Mouse (Mus musculus): ENCODE data around the gene Olfr549. TPM values are rescaled to one million over a fixed set of nuclear protein-coding genes. Genes with fewer than 3 reads are reported as not detected.

Gene Olfr549
- polyA plus RNA-seq (2012; rRNA removed) = not detected in 2 replicates

DNA sequence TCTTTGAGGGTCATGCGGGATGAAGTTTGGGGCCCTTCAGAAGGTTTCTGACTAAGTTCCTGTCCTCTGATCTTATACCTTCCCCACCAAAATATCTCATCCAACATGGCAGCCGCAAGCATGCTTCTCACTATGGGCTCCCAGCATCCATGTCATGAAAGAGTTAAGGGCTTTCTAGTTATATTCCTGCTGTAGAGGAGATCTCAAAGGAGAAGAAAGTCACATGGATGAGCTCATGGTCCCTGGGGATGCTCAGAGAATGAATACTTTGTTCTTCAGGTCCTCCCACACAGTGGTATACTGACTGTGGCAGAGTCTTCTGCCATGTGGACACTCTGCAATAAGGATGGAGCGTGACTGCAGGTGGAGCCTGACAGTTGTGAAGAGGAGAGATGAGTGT is at the start of gene Olfr549:
TSS of gene Olfr549 (plus strand) at position 301 of the 400 bp plus-strand sequence.

DNA sequence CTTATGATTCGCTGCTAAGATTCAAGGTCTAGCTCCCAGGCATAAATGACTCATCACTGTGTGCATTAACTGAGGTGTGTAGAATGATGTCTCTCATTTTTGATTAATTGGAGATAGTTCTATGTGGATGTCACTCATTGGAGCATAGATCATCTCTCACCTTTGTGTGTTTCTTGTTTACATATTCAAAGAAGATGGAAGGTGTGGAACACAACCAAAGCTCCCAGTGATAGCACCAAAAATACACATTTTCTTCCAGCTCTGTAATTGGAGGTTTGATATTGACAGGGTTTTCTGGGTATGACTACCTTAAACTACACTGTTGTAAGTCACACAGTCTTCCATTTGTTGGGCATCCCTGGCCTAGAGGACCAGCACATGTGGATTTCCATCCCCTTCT is 15.2 kb upstream of the Olfr549 start, which contains the start of gene Olfr547:
TSS of gene Olfr547 (plus strand) at position 301 of the 400 bp plus-strand sequence.

DNA sequence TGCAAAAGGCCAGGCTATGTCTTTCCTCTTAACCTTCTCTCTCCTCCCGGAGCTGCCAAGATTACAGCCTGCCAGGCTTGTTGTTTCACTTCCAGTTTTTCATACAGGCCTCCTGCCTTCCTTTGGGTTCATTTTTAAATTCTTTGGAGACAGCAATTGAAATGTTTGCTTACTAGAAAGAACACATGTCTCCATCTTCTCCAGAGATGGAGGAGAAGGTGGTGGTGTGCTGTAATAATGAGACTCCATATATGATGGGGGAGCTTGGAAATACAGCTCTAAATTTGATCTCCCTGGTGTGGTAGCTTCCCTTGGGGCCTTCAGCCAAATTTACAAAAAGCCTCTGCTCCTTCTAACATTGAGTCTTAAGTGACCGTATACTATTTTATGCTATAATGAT is 9.1 kb upstream of the Olfr549 start, which contains the start of gene Olfr548-ps1:
TSS of gene Olfr548-ps1 (plus strand) at position 301 of the 400 bp plus-strand sequence.

GRCm38 (mm10) chr7:102564999-102565997 is 15.6 kb downstream of the Olfr549 start, which contains the start of gene Trim21:
Gene Trim21 (minus strand): TSS chr7:102565486.

GRCm38 (mm10) chr7:102571142-102571541 is 21.5 kb downstream of the Olfr549 start, which contains the start of gene Olfr550:
Gene Olfr550 (plus strand): TSS chr7:102571442.

GRCm38 (mm10) chr7:102591786-102592185 is 42.1 kb downstream of the Olfr549 start, which contains the start of gene Olfr551:
Gene Olfr551 (minus strand): TSS chr7:102591886.

GRCm38 (mm10) chr7:102597378-102598031 is 47.8 kb downstream of the Olfr549 start, which contains the start of gene Olfr552:
Gene Olfr552 (plus strand): TSS chr7:102597770.

Other genes with a start within 250 kb of the Olfr549 start
- gene Rrm1, start 108.2 kb upstream of the Olfr549 start, polyA plus RNA-seq (2012; rRNA removed) = 9.4 and 13.6 TPM in 2 replicates
- not detected in 2 replicates for gene Olfr543, start 68.2 kb upstream of the Olfr549 start, polyA plus RNA-seq (2012; rRNA removed)
- gene Olfr544, start 61.6 kb upstream of the Olfr549 start, polyA plus RNA-seq (2012; rRNA removed) = not detected in 2 replicates
- gene Olfr545, start 50.3 kb upstream of the Olfr549 start, polyA plus RNA-seq (2012; rRNA removed) = not detected in 2 replicates
- not detected in 2 replicates for gene Olfr547, start 15.1 kb upstream of the Olfr549 start, polyA plus RNA-seq (2012; rRNA removed)
- gene Olfr548-ps1, start 9.0 kb upstream of the Olfr549 start, polyA plus RNA-seq (2012; rRNA removed) = not detected in 2 replicates
- gene Trim21, start 15.6 kb downstream of the Olfr549 start, polyA plus RNA-seq (2012; rRNA removed) = 3.1 and 3.4 TPM in 2 replicates
- 0.18 and 0.25 TPM in 2 replicates for gene Olfr550, start 21.6 kb downstream of the Olfr549 start, polyA plus RNA-seq (2012; rRNA removed)
- gene Olfr551, start 42.0 kb downstream of the Olfr549 start, polyA plus RNA-seq (2012; rRNA removed) = not detected in 2 replicates
- not detected in 2 replicates for gene Olfr552, start 47.9 kb downstream of the Olfr549 start, polyA plus RNA-seq (2012; rRNA removed)
- not detected in 2 replicates for gene Olfr553, start 68.3 kb downstream of the Olfr549 start, polyA plus RNA-seq (2012; rRNA removed)
- not detected in 2 replicates for gene Olfr554, start 88.6 kb downstream of the Olfr549 start, polyA plus RNA-seq (2012; rRNA removed)
- not detected in 2 replicates for gene Olfr555, start 109.0 kb downstream of the Olfr549 start, polyA plus RNA-seq (2012; rRNA removed)
- not detected in 2 replicates for gene Olfr556, start 115.0 kb downstream of the Olfr549 start, polyA plus RNA-seq (2012; rRNA removed)
- gene Trim68, start 137.5 kb downstream of the Olfr549 start, polyA plus RNA-seq (2012; rRNA removed) = 14.6 and 19.4 TPM in 2 replicates
- gene Olfr557, start 146.0 kb downstream of the Olfr549 start, polyA plus RNA-seq (2012; rRNA removed) = not detected in 2 replicates
- gene Olfr558, start 152.3 kb downstream of the Olfr549 start, polyA plus RNA-seq (2012; rRNA removed) = 3.2 and 3.3 TPM in 2 replicates
- not detected in 2 replicates for gene Olfr33, start 169.2 kb downstream of the Olfr549 start, polyA plus RNA-seq (2012; rRNA removed)
- not detected in 2 replicates for gene Olfr559, start 177.6 kb downstream of the Olfr549 start, polyA plus RNA-seq (2012; rRNA removed)
- gene Olfr560, start 209.5 kb downstream of the Olfr549 start, polyA plus RNA-seq (2012; rRNA removed) = not detected in 2 replicates
- 2.1 and 3.6 TPM in 2 replicates for gene Olfr78, start 209.6 kb downstream of the Olfr549 start, polyA plus RNA-seq (2012; rRNA removed)
- not detected in 2 replicates for gene Olfr561, start 221.4 kb downstream of the Olfr549 start, polyA plus RNA-seq (2012; rRNA removed)

Data from ovary, adult 2 months (tissue).